Mouse (Mus musculus) E14TG2a.4 (cell line): ENCODE data around the gene St5.

Experiments
- CTCF ChIP-seq: conservative IDR thresholded peaks from 2 replicates; pipeline ENCODE4 v1.5.1; 2014; ENCODE audit warnings: low read length
- NANOG ChIP-seq: IDR thresholded peaks from 2 replicates; pipeline ENCODE4 v1.6.1; 2014; ENCODE audit warnings: borderline replicate concordance, low read length, mixed read lengths
- POU5F1 ChIP-seq: IDR thresholded peaks from 2 replicates; pipeline ENCODE4 v1.6.1; 2014; ENCODE audit warnings: low read length, borderline replicate concordance

GRCm38 (mm10) chr7:109646574-109646973 lies 56.8 kb downstream of the St5 start:
- TF ChIP-seq POU5F1 (no peak), CTCF (no peak), NANOG (no peak)
